Mouse (Mus musculus) granulocyte monocyte progenitor cell, adult 5-6 weeks (primary cell): ENCODE measurements at regions not wholly inside any gene's neighbourhood (a gene's known extent, or its start where the extent isn't known, plus 50 kb on each side); places are given as distances from the start of the nearest gene placed in this dataset.
"Not testable (repeated sequence)": the region's sequence is repeated elsewhere in the genome, so short reads cannot be mapped to it uniquely, and the experiment has no call there.

Source experiments
- ATAC-seq: replicated peaks from 2 replicates; pipeline ENCODE4 v1.8.0; 2016; ENCODE audit warnings: mild to moderate bottlenecking, moderate TSS enrichment, inconsistent platforms; ENCODE audit not compliant: poor library complexity, severe bottlenecking

DNA sequence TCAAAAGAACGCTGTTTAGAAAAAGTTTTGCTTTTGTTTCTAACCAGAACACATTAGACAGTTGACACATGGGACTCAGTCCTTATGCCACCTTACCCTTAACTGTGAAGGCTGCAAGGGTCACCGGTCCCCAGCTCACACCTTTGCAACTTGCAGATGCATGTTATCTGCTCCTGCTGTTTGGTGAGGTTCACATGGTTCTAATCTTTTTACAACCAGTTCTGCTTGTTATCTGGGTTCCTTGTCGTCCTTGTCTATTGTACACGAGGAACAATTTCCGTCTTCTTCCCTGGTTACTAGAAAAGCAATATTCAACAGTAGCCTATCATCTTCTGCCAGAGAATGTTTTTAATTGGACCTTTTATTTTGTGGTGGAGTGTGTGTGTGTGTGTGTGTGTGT, 200.8 kb downstream of the Gm21738 start:
- not testable (repeated sequence) for ATAC-seq

DNA sequence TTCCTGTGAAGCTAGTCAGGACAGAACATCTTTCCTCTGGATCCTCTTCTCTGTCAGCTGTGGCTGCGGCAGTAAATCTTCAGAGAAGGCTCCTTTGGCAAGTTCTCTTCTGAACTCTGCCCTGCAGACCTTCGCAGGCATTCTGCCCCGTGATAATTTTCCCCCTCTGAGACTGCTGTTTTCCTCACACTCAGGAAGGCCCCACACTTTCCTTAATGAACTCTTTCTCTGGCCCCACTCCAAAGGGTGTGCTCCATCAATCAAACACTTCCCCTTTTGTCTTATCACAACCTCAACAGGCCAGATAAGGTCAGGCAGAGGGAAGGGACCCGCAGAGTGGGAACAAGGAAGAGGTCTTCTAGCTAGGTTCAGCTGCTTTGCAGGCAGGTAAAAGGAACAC, 210.2 kb downstream of the Gm21738 start:
- peak; percentile 62 for ATAC-seq

DNA sequence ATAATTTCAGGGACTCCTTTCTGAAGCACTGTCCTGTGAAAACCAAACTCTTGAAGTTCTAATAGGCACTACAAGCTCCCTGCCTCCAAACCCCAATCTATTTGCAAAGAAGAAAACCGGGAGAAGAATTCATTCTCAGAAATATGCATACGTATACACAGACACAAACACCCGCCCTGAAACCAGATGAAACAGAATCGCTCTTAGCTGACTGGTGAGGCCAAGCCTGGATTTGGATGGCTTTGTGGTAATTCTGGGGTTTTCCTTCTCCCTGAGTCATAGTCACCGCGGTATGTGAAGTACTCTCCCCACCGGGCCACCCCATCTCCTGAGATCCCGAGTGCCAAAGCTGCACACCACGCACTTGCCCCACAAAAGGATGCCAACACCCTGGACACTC, 238.5 kb downstream of the Gm21738 start:
- peak; percentile 87 for ATAC-seq

DNA sequence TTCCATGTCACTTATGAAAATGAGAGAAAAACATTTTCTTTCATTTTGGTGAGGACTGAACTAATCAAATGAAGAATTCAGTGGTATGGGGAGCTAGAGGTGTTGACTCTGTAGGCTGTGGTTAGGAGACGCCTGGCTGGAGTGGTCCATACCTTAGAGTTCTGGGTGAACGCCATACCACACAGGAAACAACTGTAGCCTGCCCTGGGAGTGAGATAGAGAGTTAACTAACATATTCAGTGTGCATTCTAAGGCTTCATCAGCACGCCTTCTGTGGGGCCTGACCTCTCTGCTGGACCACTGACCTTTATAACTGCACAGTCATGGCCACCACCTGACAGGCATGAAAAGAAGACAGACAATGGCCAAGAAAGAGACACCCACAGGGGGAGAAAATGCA, 240.7 kb downstream of the Gm21738 start:
- not testable (repeated sequence) for ATAC-seq

DNA sequence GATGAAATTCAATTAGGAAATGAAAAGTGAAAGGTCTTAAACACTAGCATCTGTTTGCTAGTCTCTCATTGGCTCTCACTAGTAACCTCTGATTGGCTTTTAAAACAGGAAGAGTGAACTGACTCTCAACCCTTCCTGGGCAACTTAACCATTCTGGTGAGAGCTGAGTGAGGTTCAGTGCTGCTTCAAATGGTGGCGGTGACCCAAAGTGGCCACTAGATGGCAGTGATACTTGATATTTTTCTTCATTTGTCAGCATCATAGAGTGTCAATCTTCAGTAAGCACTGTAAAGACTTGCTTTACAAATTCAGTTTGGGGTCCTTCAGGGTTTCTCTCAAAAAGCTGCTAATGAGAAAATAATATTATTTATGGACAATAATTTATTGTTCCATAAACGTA, 243.4 kb downstream of the Gm21738 start:
- peak; percentile 73 for ATAC-seq

DNA sequence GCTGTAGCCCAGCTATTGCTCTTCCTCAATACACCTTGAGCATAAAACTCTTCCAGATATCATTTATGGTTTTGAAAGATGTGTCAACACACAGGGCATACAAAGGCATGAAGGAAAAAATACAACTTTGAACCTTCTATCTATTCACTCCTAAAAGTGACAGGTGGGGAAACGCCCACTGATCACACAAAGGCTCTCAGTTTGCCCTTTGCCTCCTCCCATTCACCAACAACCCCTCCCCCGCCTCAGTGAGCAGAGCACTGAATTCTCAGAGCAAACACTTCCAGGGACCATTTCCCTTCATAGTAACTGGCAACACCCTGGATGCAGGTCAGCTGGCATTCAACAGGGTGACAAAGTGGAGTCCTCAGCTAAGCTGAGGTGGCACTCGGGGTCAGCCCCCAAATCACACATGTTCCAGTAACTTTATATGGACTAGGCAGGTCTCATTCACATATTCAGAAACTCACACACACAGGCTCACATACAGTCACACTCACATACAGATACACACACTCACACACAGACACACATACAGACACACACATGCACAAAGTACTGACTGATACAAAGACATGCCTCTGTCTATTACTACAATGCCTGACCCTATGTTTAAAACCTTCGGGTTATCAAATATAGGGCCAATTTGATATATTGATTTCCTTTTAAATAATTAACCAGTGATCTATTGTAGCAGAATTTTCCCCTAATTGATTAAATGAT, 248.3 kb downstream of the Gm21738 start:
- ATAC-seq: not testable (repeated sequence)

DNA sequence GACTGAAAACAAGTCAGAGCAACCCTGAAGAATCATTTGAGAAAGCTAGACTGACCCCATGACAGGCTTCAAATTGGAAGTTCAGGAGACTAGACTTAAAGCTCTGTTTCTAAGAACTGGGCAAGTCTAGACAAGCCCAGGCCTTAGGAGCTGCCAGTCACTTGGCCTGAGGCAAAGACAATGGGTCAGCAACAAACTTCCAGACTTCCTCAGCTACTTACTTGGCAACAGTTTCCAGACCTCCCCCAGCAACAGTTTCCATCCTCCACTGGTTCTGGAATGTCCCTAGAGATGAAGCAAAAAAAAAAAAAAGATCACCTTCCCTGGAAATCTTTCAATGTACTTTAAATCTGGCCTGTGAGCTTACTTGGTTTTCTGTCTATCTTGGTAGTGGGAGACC, 251.9 kb downstream of the Gm21738 start:
- ATAC-seq: no peak

DNA sequence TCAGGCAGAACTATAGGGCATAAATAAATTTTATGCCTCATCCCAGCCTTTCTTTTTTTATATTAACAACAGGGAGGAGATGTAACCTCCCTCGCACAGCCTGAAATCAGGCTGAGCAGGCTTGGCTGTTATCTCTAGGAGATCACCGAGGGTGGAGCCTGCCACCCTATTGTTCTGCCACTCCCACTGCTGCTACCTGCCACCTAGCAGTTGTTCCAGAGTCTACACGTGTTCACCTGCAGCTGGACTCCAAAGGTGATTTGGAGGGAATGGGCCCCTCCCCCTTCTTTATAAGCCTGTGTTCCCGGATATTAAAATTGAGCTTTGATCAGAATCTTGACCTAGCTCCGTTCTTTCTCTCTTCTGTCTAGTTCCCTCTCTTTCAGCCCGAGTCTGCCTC, 245.8 kb upstream of the Ube2e2 start:
- not testable (repeated sequence) for ATAC-seq

DNA sequence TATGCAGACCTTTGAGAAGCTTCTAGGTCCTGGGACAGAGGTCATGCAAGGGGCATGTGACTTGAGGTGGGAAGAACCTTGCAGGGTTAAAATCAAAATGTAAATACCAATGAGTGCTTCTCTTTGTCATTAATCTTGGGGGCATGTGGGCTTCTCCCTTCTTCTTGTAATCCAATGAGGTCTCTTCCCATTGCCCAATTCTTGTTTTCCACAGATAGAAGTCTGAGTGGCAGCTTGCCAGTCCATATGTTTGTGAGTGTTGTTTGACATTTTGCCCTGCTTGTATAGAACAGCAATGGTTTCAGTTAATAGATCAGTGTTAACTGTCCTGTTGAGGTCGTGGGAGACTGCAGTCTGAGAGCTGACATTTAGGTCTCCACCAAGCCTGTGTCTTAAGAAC, 237.5 kb upstream of the Ube2e2 start:
- no peak for ATAC-seq
